Mouse (Mus musculus): ENCODE data around the gene Ano2. TPM values are rescaled to one million over a fixed set of nuclear protein-coding genes. Genes with fewer than 3 reads are reported as not detected.

Ano2 gene
- polyA plus RNA-seq, 1 experiment from 2014 or later, result 0.16 TPM

DNA sequence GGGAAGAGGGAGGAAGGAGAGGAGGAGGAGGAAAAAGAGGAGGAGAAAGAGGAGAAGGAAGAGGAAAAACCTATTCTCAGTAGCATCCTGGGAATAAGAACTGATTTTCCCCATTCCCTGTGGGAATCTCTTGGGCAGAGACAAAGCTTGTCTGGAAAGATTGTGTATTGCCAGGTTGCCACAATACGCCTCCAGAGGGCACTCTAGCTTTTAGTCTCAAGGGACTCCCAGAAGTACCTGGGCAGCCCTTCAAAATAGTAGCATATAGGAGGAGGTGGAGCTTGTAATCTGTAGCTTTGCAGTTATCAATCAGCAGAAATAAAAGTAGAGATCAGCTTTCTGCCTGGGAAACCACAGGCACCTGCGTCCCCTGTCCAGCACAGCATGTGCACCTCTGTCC, 178.3 kb downstream of the Ano2 start:
- no peaks in the 10 kb centered on the region for H3K36me3 ChIP-seq (ENCODE audit: control insufficient read depth, insufficient read depth, low read length)
- no peak for ATAC-seq (ENCODE audit: low read depth)

DNA sequence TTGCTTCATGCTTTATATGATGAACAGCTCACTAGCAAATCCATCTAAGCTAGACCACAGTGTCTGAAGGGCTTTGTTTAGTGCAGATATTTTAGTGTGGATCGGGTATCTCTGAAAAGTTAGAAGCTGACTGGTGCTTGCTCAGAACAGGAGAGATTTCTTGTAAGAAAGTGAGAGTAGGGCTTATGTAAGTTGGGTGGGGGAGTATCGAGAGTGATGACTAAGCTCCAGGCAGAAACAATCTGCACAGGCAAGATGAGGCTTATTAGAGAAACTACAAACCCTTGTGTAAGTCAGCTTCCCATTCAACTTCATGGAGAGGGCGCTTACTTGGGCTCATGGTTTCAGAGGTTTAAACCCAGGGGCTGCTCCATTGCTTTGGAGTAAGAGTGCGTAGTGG, 181.3 kb downstream of the Ano2 start:
- H3K4me1 ChIP-seq (replicated peaks; ENCODE audit: control insufficient read depth, insufficient read depth, low read length), result no peaks in the 10 kb centered on the region
- 74% methylated on average over 4 of the region's 4 CpGs for WGBS
- H3K27me3 ChIP-seq (ENCODE audit: control insufficient read depth, insufficient read depth, low read depth, low read length), result no peaks in the 10 kb centered on the region
- no peak overlapping the region for H3K4me2 ChIP-seq (ENCODE audit: low read depth, low read length)
- ATAC-seq (ENCODE audit: low read depth), result no peak
- H3K9me3 ChIP-seq (ENCODE audit: control insufficient read depth, low read length), result no peaks in the 10 kb centered on the region
- H3K4me3 ChIP-seq (ENCODE audit: low read length), result no peak overlapping the region
- H3K27ac ChIP-seq (ENCODE audit: low read length), result no peak overlapping the region
- H3K9ac ChIP-seq (ENCODE audit: low read length), result no peak overlapping the region
- H3K36me3 ChIP-seq (ENCODE audit: control insufficient read depth, insufficient read depth, low read length), result no peaks in the 10 kb centered on the region

More for the DNA sequence above, 178.3 kb downstream of the Ano2 start:
- Histone ChIP-seq H3K27me3 (ENCODE audit: control insufficient read depth, insufficient read depth, low read depth, low read length) (no peaks in the 10 kb centered on the region), H3K27ac (ENCODE audit: low read length) (no peak overlapping the region), H3K9ac (ENCODE audit: low read length) (no peak overlapping the region), H3K4me1 (replicated peaks; ENCODE audit: control insufficient read depth, insufficient read depth, low read length) (no peaks in the 10 kb centered on the region), H3K4me3 (ENCODE audit: low read length) (no peak overlapping the region), H3K4me2 (ENCODE audit: low read depth, low read length) (no peak overlapping the region), H3K9me3 (ENCODE audit: control insufficient read depth, low read length) (no peaks in the 10 kb centered on the region)
- 9% methylated on average over 2 of the region's 2 CpGs for WGBS

DNA sequence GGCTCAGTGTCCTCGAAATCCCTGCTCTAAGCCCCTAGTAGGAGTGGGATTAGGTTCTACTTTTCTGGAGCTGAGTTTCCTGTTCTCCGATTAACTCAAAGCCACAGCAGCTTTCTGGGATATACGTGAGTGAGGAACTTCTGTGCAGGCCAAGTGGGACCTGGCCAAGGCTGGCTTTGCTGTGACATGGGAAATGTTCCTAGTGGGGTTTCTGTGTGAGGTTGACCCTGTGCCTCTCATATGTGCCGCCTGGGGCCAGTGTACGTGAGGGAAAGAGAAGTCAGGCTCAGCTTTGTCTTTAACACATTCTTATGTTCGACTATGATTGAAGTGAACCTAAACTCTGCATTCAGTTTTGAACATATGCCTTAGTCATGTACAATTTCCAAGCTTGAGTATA, 184.5 kb downstream of the Ano2 start:
- no peaks in the 10 kb centered on the region for H3K4me1 ChIP-seq (replicated peaks; ENCODE audit: control insufficient read depth, insufficient read depth, low read length)
- no peak overlapping the region for H3K4me2 ChIP-seq (ENCODE audit: low read depth, low read length)
- H3K4me3 ChIP-seq (ENCODE audit: low read length), result no peak overlapping the region
- 73% methylated on average over 6 of the region's 6 CpGs for WGBS
- no peak for ATAC-seq (ENCODE audit: low read depth)
- H3K9me3 ChIP-seq (ENCODE audit: control insufficient read depth, low read length), result no peaks in the 10 kb centered on the region
- H3K36me3 ChIP-seq (ENCODE audit: control insufficient read depth, insufficient read depth, low read length), result no peaks in the 10 kb centered on the region
- no peak overlapping the region for H3K9ac ChIP-seq (ENCODE audit: low read length)
- no peaks in the 10 kb centered on the region for H3K27me3 ChIP-seq (ENCODE audit: control insufficient read depth, insufficient read depth, low read depth, low read length)
- no peak overlapping the region for H3K27ac ChIP-seq (ENCODE audit: low read length)

DNA sequence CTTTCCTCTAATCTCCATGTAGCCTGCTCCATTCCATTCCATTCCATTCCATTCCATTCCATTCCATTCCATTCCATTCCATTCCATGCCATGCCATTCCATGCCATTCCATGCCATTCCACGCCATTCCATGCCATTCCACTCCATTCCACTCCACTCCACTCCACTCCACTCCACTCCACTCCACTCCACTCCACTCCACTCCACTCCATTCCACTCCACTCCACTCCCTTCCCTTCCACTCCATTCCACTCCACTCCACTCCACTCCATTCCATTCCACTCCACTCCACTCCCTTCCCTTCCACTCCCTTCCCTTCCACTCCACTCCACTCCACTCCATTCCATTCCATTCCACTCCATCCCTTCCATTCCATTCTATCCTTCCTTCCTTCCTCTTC, 186.7 kb downstream of the Ano2 start:
- no peaks in the 10 kb centered on the region for H3K27me3 ChIP-seq (ENCODE audit: control insufficient read depth, insufficient read depth, low read depth, low read length)
- H3K4me1 ChIP-seq (replicated peaks; ENCODE audit: control insufficient read depth, insufficient read depth, low read length), result no peaks in the 10 kb centered on the region
- H3K27ac ChIP-seq (ENCODE audit: low read length), result no peak overlapping the region
- H3K4me3 ChIP-seq (ENCODE audit: low read length), result no peak overlapping the region
- WGBS, result 65% methylated on average over 1 of the region's 1 CpGs
- no peaks in the 10 kb centered on the region for H3K36me3 ChIP-seq (ENCODE audit: control insufficient read depth, insufficient read depth, low read length)
- ATAC-seq (ENCODE audit: low read depth), result no peak
- no peak overlapping the region for H3K9ac ChIP-seq (ENCODE audit: low read length)
- no peaks in the 10 kb centered on the region for H3K9me3 ChIP-seq (ENCODE audit: control insufficient read depth, low read length)
- H3K4me2 ChIP-seq (ENCODE audit: low read depth, low read length), result no peak overlapping the region

DNA sequence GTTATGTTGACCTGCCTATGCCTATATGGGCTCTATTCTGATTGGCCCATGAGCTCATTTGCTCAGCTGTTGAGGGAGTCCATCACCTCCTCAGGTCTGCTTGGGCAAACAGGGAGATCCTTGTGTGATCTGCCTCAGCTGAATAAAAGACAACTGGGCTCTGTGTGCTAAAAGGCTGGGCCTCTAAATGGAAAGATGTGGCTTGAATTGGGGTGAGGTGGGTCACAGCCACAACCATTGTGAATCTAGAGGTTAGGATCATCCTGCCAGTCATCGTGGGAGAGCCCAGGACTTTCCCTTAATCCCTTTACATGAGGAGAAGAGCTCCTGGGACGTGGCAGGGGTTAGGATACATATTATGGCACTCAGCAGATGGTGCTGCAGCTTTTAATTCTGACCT, 188.5 kb downstream of the Ano2 start:
- ATAC-seq (ENCODE audit: low read depth), result no peak

DNA sequence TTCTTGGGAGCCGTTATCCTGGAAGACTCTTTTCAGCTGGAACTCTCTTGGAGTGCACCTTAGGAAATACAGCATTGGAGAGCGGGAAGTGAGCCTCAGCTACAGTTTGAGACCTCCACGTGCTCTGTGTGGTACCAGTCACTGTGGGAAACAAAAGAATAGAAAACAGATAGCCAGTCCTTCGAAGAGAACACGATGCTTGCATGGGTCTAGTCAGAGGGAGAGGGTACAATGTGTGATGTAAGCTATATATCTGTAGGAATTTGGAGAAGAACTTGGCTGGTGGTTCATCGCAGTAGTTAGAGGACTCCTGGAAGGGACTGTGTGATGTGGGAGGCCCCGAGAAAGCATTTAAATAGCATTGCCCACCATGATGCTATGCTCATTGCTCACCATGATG, 189.1 kb downstream of the Ano2 start:
- ATAC-seq (ENCODE audit: low read depth), result no peak
- 82% methylated on average over 7 of the region's 7 CpGs for WGBS
- no peaks in the 10 kb centered on the region for H3K4me1 ChIP-seq (replicated peaks; ENCODE audit: control insufficient read depth, insufficient read depth, low read length)

More for the DNA sequence above, 188.5 kb downstream of the Ano2 start:
- 67% methylated on average over 2 of the region's 2 CpGs for whole genome bisulfite sequencing
- H3K27ac ChIP-seq (ENCODE audit: low read length), result no peak overlapping the region
- no peak overlapping the region for H3K4me3 ChIP-seq (ENCODE audit: low read length)
- no peaks in the 10 kb centered on the region for H3K36me3 ChIP-seq (ENCODE audit: control insufficient read depth, insufficient read depth, low read length)
- H3K27me3 ChIP-seq (ENCODE audit: control insufficient read depth, insufficient read depth, low read depth, low read length), result no peaks in the 10 kb centered on the region
- no peak overlapping the region for H3K4me2 ChIP-seq (ENCODE audit: low read depth, low read length)
- H3K4me1 ChIP-seq (replicated peaks; ENCODE audit: control insufficient read depth, insufficient read depth, low read length), result no peaks in the 10 kb centered on the region
- H3K9me3 ChIP-seq (ENCODE audit: control insufficient read depth, low read length), result no peaks in the 10 kb centered on the region
- H3K9ac ChIP-seq (ENCODE audit: low read length), result no peak overlapping the region

DNA sequence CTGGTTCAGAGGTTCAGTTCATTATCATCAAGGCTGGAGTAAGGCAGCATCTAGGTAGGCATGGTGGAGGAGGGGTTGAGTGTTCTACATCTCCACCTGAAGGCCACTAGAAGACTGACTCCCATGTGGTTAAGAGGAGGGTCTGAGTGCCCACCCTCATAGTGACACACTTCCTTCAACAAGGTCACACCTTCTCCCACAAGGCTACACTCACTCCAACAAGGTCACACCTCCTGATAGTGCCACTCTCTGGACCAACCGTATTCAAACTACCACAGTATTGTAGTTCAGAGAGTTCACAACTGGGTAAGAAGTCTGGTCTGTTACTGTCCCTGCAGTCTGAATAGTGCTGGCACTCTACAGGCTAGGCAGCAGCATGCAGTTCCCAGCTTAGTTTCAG, 198.4 kb downstream of the Ano2 start:
- Histone ChIP-seq H3K36me3 (ENCODE audit: control insufficient read depth, insufficient read depth, low read length) (no peaks in the 10 kb centered on the region), H3K27me3 (ENCODE audit: control insufficient read depth, insufficient read depth, low read depth, low read length) (no peaks in the 10 kb centered on the region), H3K4me3 (ENCODE audit: low read length) (no peak overlapping the region), H3K27ac (ENCODE audit: low read length) (no peak overlapping the region), H3K9ac (ENCODE audit: low read length) (no peak overlapping the region), H3K9me3 (ENCODE audit: control insufficient read depth, low read length) (no peaks in the 10 kb centered on the region), H3K4me1 (replicated peaks; ENCODE audit: control insufficient read depth, insufficient read depth, low read length) (no peaks in the 10 kb centered on the region), H3K4me2 (ENCODE audit: low read depth, low read length) (no peak overlapping the region)
- no peak for ATAC-seq (ENCODE audit: low read depth)
- 92% methylated on average over 1 of the region's 1 CpGs for WGBS

More for the DNA sequence above, 189.1 kb downstream of the Ano2 start:
- Histone ChIP-seq H3K4me3 (ENCODE audit: low read length) (no peak overlapping the region), H3K4me2 (ENCODE audit: low read depth, low read length) (no peak overlapping the region), H3K9ac (ENCODE audit: low read length) (no peak overlapping the region), H3K27me3 (ENCODE audit: control insufficient read depth, insufficient read depth, low read depth, low read length) (no peaks in the 10 kb centered on the region), H3K9me3 (ENCODE audit: control insufficient read depth, low read length) (no peaks in the 10 kb centered on the region), H3K36me3 (ENCODE audit: control insufficient read depth, insufficient read depth, low read length) (no peaks in the 10 kb centered on the region), H3K27ac (ENCODE audit: low read length) (no peak overlapping the region)

DNA sequence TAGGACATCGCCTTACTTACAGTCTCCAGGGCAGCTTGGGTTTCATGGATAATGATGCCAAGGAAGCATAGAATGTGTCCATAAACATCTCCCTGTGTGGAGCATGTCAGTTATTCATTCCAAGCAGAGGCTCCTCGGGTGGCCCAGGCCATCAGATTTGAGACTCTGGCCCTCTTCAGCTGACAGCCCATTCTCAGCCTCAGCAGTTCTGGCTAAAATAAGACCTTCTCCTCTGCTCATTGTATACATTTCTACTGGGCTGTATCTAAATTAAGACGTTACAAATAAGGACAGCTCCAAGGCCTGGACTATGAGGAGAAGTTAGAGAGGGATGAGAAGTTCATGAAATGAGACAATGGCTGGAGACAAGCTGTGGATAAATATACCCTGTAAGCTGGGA, 204.1 kb downstream of the Ano2 start:
- H3K9me3 ChIP-seq (ENCODE audit: control insufficient read depth, low read length), result no peaks in the 10 kb centered on the region

DNA sequence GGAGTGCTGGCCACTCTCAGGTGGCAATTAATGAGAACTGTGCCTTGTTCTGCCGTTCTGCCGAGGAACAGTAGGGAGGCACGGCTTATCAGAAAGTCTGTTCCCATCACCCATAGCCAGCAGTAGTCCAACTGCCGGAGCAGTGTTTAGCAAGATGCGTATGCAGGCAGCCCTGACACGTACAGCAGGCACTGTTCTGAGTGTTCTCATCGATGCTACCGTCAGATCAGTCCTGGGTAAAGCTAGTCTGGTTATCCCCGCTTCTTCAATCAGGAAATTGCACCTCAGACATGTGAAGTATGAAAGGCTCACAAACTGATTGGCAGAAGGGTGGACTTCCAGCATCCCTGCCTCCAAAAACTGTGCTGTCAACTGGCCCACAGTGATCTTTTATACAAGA, 224.2 kb downstream of the Ano2 start:
- Histone ChIP-seq H3K4me2 (ENCODE audit: low read depth, low read length) (no peak overlapping the region), H3K27ac (ENCODE audit: low read length) (no peak overlapping the region), H3K9me3 (ENCODE audit: control insufficient read depth, low read length) (no peaks in the 10 kb centered on the region), H3K9ac (ENCODE audit: low read length) (no peak overlapping the region), H3K27me3 (ENCODE audit: control insufficient read depth, insufficient read depth, low read depth, low read length) (no peaks in the 10 kb centered on the region), H3K36me3 (ENCODE audit: control insufficient read depth, insufficient read depth, low read length) (no peaks in the 10 kb centered on the region), H3K4me1 (replicated peaks; ENCODE audit: control insufficient read depth, insufficient read depth, low read length) (no peaks in the 10 kb centered on the region), H3K4me3 (ENCODE audit: low read length) (no peak overlapping the region)
- ATAC-seq (ENCODE audit: low read depth), result no peak
- WGBS, result 48% methylated on average over 9 of the region's 9 CpGs

More for the DNA sequence above, 204.1 kb downstream of the Ano2 start:
- Histone ChIP-seq H3K9ac (ENCODE audit: low read length) (no peak overlapping the region), H3K4me2 (ENCODE audit: low read depth, low read length) (no peak overlapping the region), H3K36me3 (ENCODE audit: control insufficient read depth, insufficient read depth, low read length) (no peaks in the 10 kb centered on the region), H3K4me1 (replicated peaks; ENCODE audit: control insufficient read depth, insufficient read depth, low read length) (no peaks in the 10 kb centered on the region), H3K4me3 (ENCODE audit: low read length) (no peak overlapping the region), H3K27ac (ENCODE audit: low read length) (no peak overlapping the region), H3K27me3 (ENCODE audit: control insufficient read depth, insufficient read depth, low read depth, low read length) (no peaks in the 10 kb centered on the region)
- WGBS, result 68% methylated on average over 3 of the region's 3 CpGs
- ATAC-seq (ENCODE audit: low read depth), result peak; percentile 41; the same call in 1 of the 2 replicates

DNA sequence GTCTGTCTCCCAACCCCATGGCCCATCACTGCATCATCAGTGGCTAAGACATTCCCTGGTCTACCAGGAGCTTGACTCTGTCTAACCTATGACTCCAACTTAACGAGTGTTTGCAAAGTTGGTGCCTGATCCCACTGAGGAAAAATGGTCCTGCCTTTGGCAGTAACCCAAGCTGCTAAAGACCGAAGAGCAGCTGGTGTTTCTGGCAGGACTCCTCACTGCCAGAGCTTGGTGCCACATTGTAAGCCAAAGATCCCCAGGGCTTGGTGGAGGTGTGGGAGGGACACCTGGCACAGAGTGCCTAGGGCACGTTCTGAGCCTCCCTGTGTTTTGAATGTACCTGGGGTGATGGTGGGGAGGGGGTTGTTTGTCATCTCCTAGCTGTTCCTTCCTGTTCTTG, 232.5 kb downstream of the Ano2 start:
- H3K27ac ChIP-seq (ENCODE audit: low read length), result no peak overlapping the region
- H3K9ac ChIP-seq (ENCODE audit: low read length), result no peak overlapping the region
- no peaks in the 10 kb centered on the region for H3K9me3 ChIP-seq (ENCODE audit: control insufficient read depth, low read length)
- ATAC-seq (ENCODE audit: low read depth), result no peak
- H3K4me2 ChIP-seq (ENCODE audit: low read depth, low read length), result no peak overlapping the region
- peaks cover 2% of the 10 kb centered on the region; the same call in 1 of the 2 replicates for H3K4me1 ChIP-seq (replicated peaks; ENCODE audit: control insufficient read depth, insufficient read depth, low read length)
- H3K27me3 ChIP-seq (ENCODE audit: control insufficient read depth, insufficient read depth, low read depth, low read length), result no peaks in the 10 kb centered on the region
- H3K36me3 ChIP-seq (ENCODE audit: control insufficient read depth, insufficient read depth, low read length), result no peaks in the 10 kb centered on the region
- H3K4me3 ChIP-seq (ENCODE audit: low read length), result no peak overlapping the region
- 37% methylated on average over 3 of the region's 3 CpGs for WGBS

Measured in lung, embryonic 16.5 days (tissue).